Mouse (Mus musculus) frontal cortex, adult (tissue): ENCODE results near the gene Eef2kmt.

Source experiments
- ATAC-seq: cut with Nextera tagmentation; 2 replicates; pipeline ENCODE4 v1.9.2; 2017; ENCODE audit warnings: mild to moderate bottlenecking, moderate library complexity, mixed read lengths; ENCODE audit not compliant: low TSS enrichment

The Eef2kmt gene

DNA sequence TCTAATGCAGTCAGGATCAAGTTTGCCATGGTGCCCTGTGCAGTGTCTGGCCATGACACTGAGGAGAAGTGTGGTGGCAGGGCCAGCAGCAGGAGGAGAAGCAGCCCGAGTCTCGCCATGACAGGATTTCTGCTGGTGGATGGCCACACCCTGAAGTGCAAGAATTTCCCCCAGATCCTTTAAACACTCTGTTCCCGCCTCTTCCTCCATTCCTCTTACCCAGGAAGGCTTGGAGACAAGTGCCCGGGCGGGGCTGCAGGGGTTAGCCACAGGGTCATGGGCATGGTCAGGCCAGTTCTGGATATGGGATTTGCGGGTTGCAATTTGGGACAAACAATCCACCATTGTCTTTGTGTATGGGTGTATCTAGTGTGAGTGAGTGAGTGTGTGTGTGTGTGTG lies 33.6 kb downstream of the Eef2kmt start, which contains the start of gene AU021092:
Gene AU021092 (minus strand): TSS at position 160 of the 400 bp plus-strand sequence.
- no peak for ATAC-seq

DNA sequence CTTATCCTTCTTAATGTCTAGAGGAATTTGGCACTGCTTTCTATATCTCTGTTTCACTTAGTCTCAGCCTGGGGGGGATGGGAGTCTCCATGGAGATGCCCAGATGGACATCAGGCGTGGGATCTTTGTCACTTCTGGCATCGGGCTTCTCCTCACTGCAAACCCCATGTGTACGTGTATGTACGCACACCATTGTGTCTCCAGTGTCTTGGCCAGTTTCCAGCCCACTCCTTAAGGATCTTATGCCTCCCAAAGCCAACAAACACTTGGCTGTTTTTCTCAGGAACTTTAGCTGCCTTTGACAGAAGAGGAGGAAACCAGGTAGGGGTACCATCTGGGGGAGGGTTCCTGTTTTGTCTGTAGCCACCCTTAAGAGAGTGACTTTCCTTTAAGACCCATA lies 34.4 kb downstream of the Eef2kmt start:
- no peak for ATAC-seq

DNA sequence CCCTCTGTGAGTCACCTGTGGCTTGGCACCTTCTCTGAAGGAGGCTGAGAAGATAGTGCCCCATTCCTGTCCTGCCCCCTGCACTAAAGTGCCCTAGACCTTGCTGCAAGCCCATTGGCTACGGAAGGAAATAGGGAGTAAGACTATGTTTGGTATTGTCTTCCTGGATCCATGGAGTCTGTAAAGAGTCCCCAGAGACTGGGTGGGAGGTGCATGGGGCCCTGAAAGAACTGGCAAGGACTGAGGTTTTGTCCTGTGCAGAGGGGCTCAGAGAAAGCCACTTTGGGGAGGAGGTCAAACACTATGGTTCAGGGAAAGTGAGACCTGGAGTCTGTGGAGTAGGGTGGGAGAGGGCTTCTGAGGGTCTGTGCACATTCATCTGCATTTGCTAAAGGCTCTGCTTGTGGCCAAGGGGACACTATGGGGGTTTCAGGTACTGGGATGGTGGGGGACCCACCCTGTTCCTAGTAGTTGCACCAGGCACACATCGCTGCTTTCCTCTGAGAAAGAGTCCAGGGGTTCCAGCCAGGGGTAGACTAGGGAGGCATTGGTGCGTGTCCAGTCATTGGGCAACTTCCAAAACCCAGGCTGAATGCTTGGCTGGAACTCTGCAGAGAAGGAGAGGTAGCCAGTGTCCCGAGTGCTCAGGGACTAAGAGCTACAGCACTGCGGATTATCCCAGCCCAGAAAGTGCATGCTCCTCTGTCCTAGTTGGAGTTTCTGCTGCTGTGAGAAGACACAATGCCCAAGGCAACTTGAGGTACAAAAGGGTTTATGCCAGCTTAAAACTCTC lies 38.2 kb downstream of the Eef2kmt start:
- no peak for ATAC-seq

DNA sequence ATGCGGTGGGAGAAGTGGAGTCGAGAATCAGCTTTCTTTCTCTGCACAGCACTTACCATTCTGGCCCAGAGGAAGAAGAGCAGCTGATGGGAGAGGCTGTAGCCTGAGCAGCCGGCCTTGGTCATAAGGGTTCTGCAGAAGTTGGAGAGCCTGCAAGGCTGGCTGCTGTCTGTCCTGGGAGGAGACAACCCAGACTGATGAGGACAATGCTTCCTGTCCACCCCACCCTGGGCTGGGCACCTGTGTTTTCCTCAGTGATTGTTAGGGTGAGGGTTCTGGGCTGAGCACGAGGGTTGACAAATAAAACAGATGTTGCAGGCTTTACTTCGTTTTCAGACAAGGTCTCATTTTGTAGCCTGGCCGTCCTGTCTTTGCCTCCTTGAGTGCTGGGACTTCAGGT lies 39.1 kb downstream of the Eef2kmt start:
- no peak for ATAC-seq

DNA sequence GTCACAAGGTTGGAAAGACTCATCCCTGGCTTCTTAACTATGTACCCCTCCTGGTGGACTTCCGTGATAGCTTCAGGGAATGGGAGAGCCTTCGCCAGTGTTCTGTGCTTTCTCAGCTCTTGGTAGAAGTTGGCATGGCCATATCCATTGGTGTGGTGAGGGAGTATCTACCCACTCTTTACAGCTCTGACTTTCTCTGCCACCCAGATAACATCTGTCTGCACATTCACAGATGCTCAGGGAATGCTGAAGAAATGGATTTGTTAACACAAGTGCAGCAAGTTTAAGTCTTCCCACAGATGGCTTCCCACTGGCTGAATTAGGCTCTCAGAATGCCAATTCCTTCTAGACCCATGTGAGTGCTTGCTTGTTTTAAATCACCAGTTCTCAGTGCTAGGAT lies 41.7 kb downstream of the Eef2kmt start:
- peak; percentile 70 for ATAC-seq

DNA sequence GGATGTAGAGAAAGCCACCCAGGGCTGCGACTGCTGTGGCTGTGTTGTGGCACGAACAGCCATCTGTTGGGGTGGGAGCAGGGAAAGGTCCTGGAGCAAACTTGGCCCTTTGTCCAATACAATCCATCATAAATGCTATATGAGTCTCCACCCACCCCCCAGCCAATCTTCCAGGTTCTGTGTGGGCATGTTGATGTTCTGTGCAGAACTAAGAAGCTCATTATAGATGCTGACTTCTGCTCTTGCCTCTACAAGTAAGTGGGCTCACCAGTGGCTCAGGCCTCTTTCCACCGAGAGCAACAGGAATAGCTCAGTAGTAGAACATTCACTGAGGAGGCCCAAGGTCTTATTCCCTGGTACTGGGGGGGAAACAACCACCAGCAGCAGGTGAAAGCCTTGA lies 43.6 kb downstream of the Eef2kmt start:
- peak; percentile 69 for ATAC-seq

DNA sequence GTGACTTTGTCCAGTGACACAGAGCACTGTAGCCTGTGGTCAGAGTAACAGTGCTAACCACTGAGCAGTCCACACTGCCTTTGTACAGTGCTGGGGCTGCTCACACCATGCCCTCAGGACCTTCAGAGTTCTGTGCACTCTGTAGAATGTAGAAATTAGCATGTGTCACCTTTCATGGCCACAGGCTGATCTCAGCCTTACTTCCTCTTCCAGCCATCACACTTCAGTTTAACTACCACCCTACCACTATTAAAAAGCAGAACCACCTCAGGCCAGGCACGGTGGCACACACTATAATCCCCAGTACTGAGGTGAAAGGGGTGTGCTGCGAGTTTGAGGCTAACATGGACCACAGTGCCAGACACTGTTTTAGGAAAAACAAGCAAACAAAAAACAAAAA lies 45.4 kb downstream of the Eef2kmt start:
- ATAC-seq = no peak

DNA sequence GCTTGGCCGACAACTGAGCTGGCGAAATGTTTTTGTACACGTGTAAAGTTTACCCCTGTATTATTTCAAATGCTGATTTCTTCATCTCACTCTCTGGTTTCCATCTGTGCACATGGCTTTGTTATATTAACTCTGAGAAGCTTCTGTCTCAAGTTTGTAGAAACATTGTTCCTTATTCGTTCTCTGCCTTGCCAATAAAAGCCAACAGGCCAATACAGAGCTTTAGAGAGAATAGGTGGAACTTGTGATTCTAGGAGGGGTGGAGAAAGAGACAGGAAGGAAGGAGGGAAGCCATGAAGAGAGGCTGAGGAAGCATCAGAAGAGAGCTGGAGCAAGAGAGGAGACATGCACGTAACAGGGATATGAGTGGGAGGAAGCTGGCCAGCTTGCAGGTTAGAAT lies 49.7 kb downstream of the Eef2kmt start:
- peak; percentile 42; the same call in 1 of the 2 replicates for ATAC-seq

DNA sequence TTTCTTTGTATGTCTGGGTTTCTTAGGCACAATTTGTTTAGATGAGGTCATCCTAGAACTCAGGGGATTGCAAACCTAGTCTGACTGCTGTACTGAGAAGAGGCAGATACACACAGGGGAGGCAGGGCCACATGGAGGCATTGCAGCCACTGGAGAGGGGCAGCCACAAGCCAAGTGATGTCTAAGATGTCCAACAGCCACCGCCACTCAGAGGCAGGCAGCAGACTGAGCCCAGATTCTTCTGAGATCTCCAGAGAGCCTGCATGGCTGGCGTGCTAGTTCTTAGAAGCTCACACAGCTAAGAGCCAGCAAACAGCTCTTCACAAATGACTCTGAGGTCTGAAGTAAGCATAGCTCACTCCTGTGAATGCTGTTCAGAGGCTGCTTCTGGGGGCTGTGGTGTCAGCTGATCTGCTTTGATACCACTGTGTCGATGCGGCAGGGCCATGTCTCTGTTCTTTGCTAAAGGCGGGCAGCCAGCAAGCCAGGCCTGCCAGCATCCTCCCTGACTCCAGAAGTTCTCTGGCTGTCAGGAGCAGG lies 50.3 kb downstream of the Eef2kmt start:
- no peak for ATAC-seq

DNA sequence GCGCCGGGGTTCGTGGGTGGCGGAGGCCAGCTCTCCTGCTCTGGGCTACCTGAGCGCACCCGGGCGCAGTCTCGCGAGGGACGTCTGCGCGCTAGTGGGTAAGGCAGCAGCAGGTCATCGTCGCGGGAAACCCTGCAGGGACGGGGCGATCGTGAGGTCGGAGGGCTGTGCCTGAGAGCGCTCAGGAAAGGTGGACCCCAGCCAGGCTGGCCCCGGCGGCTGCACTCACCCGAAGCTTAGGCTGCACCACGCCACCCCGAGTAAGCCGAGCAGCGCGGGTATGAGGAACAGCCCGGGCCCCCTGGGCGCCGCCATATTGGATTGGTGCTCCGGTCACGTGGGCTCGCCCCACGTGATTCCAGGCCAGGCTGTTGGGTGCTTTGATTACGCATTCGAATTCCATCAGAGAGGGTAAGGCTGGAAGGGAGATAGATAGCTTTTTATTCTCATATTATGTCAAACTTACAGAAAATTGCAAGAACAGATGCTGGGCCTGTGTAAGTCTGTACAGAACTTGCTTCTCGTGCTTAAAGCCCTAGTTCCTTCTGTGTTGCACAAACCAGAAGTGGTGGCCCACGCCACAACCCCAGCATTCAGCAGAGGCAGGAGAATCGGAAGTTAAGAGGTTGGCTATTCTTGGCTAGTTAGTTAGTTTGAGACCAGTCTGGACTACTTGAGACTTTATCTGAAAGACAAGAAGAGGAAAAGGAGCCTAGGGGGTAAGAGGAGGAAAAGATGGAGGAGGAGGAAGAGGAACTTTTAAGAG lies 51.9 kb downstream of the Eef2kmt start, which contains the start of gene Nagpa:
Gene Nagpa (minus strand): TSS at position 345 of the 766 bp plus-strand sequence.
- ATAC-seq = peak; percentile 85

DNA sequence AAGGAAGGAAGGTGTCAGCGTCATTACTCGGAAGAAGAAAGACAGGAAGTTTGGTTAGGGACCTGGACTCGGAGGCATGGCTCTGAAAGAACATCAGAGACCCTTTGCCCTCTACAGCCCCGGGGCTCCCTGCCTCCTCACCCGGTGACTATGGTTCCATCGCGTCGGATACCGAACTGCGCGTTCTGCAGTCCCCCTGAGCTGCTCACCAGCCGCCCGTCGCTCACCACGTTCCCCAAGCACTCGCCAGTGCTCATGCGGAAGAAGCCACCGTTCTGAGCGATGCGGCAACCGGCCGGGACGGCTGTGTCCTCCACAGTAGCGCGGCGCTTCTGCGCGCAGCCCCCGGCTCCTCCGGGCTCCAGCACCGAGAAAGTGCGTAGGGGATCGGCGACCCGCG lies 52.6 kb downstream of the Eef2kmt start:
- ATAC-seq = peak; percentile 43

DNA sequence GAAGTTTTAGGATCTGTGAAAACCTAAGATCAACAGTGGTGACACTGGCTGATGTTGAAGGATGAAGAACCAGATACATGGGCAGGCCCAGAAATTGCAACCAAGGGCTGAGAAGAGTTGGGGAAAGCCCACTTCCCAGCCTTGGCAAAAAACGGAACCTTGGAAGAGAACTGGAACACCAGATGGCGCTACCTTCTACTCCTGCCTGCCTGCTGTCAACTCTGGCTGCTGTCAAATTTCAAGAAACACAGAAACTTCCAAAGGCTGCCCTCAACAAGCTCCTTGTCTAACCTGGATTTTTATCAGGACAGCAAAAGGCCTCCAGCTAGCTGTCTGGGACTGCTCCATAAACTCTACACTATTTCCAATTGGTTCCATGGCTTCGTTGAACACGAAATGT lies 53.1 kb downstream of the Eef2kmt start:
- ATAC-seq = 0 out of 2 replicates have a peak, but pooled peaks have one; percentile 18

DNA sequence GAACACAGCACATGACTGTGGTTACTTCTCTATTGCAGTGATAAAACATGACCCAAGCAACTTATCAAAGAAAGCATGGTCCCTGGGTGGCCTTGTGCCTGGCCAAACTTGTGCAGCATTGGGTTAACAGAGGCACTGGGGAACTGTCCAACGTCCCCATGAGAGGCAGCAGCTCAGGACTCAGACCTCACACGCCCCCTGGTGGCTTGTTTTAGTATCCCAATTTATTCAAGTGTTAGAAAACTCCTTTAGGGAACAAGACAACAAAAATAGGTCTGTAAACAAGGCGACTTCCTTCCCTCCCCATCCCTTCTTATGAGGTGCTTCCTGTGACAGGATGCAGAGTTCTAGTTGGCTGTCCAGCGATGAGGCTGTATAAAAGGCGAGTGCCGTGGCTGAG lies 60.7 kb downstream of the Eef2kmt start:
- peak; percentile 47; the same call in 1 of the 2 replicates for ATAC-seq
